Mouse (Mus musculus) adrenal gland, adult 8-10 months (tissue): ENCODE results near the gene Mtss1l. TPM values are rescaled to one million over a fixed set of nuclear protein-coding genes. Genes with fewer than 3 reads are reported as not detected.

Source experiments
- DNase-seq: peaks from one replicate; pipeline ENCODE4 v3.0.0; 2022
- total RNA-seq, 4 experiments: library from RNA; stranded (reverse); gene quantifications; 2 replicates each; pipeline ENCODE4 v1.2.4; 2022

Gene Mtss1l
- total RNA-seq, 4 experiments from 2014 or later: 19.5 to 28.8 (median 25.1) TPM

DNA sequence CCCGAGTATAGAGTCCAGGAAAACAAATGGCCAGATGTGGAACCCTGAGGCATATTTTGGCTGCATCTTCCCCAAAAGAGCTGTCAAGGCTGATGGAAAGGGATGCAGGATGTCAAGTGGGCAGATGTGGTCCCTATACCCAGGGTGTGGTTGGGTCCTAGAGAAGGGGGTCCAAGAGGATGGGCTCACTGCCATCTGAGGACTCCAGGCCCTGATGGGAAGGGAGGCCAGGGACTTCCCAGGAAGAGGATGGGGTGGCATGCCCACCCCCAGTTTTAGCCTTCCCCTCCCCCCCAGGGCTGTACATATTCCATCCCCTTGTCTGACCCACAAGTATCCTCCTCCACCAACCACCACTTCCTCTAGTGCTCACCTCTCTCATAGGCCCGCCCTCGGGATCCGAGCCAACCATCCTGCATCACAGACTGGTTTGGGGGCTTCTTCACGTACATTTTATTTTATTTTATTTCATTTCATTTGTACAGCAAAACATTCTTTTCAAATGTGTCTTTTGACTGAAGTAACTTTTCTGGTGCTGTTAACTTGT, 19.4 kb downstream of the Mtss1l start:
- DNase-seq: no peak

DNA sequence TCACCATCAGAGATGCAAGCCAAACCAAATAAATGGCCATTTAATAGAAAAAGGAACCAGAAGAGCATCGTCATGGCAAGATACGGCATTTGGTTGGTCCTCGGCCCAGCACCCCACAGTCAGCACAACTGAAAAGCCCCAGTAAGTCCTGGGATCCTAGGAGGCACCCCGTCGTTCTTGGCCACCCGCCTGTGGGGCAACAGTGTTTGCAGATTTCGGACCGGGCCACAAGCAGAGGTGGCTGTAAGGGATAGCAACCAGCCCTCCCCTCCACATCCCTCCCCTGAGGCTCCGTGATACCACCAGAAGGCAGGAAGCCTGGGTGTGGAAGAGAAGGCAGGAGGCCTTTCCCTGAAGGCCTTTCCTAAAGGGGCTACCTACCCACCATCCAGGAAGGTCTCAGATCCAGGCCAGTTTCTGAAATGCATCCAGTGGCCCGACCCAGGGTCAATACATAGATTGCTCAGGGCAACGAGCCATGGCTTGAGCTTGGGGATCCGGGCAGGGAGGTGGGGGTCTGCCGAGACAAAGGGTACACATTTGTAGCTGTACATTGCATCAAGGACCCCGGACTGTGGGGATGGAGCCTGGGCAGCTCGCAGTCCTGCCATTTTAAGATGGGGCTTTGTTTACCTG, 20.7 kb downstream of the Mtss1l start:
- DNase-seq: no peak

DNA sequence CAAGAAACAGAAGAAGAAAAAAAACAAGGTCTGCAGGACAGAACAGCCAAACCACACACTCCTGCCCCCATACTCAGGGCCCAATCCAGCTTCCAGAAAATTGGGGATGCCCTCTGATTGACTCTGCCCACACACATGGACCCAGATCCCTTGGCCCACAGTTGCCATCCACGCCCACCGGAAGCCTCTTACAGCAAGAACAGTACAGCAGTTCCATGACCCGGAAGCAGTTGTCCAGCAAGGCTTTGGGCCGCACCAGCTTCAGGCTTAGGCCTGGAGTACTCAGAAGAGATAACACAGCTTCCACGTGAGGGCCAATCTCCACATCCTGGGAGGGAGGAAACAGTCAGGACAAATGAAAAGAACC, 21.2 kb downstream of the Mtss1l start:
- DNase-seq: no peak

DNA sequence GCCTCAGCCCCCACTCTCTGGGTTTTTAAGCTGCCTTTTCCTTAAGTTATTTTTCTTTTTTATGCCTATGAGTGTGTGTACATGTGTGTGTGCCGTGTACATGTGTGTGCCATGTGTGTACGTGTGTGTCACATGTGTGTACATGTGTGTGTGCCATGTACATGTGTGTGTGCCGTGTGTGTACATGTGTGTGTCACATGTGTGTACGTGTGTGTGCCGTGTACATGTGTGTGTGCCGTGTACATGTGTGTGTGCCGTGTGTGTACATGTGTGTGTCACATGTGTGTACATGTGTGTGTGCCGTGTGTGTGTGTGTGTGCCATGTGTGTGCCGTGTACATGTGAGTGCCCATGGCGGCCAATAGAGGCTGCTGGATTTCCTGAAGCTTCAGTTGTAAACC, 23.9 kb downstream of the Mtss1l start:
- DNase-seq: no peak

DNA sequence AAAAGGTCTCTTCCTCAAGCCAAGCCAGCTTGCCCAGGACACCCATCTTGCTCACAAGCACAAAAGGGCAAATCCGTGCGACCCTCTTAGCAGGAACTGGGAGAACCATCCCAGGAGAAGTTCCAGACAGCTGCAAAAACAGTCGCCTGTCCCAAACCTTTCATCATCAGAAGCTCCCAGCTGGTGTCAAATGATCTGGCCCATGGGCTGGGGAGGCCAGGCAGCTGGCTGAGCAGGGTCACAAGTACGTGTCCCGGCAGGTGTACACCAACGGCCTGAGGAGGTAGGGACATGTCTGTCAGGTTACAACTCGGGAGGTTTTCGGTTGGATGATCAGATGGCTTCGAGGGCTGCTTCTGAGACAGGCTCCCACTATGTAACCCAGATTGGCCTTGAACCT, 25.4 kb downstream of the Mtss1l start:
- no peak for DNase-seq

DNA sequence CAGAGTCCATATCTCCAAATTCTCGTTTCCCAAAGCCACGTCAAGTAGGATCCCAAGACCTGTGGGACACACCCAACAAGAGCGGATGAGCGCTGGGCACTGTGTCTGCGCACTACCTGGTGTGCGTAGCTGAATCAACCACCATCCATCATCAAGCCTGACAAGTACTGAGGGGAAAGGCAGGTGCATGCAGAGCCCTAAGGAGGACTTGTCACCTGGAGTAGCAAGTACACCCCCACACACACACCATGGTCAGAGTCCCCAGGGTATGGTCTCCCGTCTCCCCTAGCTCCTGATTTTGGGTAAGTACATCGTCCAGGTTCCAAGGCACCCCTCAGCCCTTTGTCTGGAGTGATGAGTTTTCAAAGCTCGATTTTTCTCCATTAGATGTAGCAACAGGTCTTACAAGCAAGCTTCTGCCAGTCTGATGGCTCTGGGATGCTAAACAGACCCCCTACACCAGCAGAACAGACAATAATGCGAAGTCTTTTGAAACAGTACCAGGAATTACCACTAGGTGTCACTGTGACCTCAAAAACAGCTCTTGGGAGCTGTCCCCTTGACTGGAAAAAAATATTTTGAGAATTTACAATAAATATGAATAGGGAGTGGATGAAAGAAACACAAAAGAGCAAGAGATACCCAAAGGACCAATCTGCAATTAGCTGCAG, 28.4 kb downstream of the Mtss1l start:
- DNase-seq: no peak

DNA sequence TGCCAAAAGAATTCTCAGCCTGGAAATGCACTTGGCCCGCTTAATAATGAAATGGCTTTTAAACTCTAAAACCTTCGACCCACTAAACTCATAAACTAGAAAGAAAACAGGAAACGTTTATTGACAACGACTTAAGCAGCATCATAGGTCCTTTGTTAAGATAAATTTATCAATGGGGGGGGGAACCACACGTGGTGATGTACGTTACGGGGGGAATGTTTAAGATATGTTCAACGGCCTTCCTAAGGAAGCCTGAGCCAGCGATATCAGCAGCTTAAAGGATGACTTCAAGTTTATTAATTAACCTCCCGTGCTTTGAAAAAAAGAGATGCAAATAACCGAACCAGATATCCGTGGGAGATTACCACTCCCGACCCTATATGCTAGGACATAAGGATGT, 29.0 kb downstream of the Mtss1l start:
- DNase-seq: no peak

DNA sequence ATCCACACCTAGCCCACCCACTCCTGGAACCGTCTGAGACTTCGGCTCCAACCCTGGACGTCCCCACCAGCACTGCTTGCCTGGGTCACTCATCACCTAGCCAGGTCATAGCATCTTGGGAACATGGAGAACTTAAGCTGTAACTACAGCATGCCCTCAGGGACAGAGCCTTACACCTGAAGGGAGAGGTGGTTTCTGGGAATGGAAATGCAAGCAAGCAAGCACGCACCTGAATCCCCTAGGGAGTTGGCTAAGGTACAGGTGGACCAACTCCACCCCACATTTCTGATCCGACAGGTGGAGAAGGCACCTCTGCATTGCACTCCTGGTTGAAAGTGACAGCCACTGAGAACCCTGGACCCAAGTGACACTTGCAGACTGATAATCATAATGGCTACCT, 30.2 kb downstream of the Mtss1l start:
- DNase-seq: no peak

DNA sequence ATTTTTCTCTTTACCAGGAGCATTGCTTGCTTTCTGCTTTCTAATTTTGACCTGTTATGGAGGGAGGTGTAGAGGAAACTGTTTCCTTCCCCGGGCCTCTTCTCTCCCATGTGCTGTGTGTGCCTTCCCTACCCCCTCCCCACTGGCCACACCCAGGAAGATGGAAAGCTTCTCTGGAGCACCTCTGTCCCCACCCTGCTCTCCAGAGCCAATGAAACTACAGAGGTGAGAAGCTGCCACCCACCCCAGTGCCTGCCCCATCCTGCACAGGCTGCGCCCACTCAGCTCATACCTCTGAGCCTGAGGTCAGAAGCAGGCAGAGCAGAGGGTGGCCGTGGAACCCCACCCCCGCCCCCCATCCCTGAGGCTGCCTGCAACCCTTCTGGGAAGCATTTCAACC, 33.4 kb downstream of the Mtss1l start:
- DNase-seq: no peak

DNA sequence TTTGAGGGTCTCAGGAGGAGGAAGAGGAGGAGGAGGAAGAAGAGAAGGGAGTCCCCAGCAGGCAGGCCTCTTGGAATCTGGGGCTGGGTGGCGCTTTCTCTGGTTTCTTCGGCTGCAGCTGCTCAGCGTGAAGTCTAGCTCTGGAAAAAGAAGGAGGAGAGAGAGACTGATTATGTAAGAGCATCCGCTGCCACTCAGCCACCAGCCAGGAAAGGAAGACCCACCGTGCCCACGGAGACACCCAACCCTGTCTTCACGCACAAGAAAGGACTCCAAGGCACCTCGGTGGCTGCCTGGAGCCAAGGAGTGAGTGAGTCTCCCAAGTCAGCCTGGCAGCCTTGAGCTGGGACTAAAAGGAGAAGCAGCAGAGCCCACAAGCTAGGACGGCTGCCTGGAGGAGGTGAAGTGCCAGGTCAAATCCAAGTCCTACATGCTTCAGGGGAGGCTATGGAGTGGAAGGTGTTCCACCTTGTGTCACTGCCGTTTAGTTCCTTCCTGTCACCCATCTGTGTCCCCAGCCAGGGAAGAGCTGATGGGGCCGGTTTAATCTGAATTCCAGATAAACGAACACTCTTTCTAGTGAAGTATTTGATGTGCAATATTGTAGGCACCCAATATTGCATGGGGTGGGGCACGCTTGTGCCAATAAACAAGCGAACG, 34.4 kb downstream of the Mtss1l start:
- no peak for DNase-seq

DNA sequence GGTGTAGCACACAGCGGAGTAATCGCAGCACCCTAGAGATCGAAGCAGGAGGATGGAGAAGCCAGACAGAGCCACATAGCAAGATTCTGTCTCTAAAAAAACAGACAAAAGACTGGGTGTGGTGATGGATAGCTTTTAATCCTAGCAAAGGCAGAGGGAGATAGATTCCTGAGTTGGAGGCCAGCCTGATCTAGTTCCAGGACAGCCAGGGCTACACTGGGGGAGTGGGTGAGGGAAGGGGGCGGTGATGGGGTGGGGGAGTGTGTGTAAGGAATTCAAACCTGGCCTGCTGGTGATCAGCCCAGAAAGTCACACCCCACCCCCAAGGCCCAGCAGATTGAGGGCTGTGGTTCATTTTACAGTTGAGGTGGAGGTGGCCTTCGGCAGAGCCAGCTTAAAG, 34.9 kb downstream of the Mtss1l start:
- no peak for DNase-seq

DNA sequence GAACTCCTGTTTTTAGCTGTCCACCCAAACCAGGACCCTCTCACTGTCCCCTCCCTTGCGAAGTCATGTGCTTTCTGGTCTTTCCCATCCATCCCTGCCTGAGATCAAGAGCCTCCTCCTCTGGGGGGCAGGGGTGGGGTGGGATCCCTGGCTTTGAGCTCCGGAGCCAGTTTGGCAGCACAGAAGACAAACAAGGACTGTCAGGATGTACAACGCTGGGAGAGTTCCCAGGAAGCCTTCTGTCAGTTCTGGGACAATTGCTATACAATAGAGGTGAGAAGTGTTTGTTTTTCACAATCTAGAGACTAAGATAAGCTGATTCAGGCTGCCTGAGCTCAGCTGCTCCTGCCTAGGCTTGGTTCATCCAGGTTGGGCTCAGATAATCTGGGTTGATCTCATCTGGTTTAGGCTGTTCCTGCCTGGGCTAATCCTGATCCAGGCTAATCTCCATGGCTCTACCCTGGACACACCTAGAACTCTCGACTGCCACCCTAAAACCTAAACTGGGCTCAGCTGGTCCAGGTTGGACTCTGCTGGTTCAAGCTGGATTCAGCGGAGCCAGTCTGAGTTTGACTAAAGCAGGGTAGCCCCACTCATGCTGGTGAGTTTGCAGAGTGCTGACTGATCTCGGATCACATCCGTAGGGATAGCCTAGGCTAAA, 39.1 kb downstream of the Mtss1l start:
- no peak for DNase-seq

DNA sequence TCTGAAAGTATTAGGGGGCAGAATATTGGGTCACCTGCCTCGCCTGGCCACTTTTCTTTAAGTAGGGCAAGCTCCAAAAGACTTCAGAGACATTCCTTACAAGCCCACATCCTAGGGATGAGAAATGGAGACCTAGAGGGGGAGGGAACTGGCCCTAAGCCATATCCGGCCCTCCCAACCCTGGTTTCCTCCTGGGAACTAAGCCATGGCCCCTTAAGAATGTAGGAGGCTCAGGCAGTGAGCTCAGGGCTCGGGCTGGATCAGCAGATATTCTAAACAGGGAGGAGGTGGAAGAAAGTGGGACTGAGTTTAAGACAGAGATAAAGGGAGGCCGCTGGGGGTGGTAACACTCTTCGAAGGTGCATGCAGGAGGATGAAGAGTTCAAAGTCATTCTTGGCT, 39.9 kb downstream of the Mtss1l start:
- peak; percentile 40 for DNase-seq

DNA sequence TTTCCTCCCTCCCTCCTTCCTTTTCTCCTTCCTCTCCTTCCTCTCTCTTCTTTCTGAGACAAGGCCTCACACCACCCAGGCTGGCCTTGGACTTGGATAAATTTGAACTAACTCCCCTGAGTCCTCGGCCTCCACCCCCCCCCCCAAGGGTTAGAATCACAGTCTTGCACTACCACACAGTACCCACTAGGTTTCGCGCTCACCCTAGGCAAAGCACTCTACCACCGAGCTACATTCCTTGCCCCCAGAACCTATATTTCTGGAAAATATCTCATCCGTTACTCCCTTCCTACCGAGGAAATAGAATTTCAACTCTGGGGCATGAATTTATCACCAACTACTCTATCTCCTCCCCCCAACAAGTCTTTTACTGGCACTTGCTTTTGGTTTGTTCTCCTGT, 40.7 kb downstream of the Mtss1l start:
- DNase-seq: no peak

DNA sequence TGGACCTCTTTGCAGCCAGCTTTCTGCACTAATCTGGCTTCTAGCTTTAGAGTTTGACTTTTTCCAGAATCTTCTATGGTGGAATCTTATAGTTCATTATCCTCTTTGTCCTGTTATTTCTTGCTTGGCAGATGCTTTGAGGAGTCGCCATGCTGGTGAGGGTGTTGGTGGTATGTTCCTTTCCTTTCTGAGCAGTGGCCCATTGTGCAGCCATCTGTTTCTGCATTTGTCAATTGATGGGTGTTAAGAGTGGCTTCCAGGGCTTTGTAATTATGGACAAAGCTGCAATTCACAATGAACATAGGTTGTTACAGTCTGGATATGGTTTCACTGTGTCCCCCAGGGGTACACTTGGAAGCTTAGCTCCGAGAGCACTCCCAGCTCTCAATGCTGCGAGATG, 43.4 kb downstream of the Mtss1l start:
- no peak for DNase-seq

DNA sequence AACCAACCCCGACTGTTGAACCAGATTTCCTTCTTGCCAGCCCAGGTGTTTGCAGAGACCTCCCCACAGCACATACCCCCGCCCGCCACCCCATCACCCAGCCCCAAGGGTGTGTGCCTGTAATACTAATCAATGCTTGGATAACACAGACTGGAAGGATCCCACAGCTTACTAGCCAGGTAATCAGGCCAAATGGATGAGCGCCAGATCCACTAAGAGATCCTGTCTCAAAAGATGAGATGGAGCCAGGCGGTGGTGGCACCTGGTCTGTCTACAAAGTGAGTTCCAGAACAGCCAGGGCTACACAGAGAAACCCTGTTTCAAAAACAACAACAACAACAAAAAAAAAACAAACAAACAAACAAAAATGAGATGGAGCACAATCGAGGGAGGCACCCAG, 46.0 kb downstream of the Mtss1l start:
- no peak for DNase-seq

DNA sequence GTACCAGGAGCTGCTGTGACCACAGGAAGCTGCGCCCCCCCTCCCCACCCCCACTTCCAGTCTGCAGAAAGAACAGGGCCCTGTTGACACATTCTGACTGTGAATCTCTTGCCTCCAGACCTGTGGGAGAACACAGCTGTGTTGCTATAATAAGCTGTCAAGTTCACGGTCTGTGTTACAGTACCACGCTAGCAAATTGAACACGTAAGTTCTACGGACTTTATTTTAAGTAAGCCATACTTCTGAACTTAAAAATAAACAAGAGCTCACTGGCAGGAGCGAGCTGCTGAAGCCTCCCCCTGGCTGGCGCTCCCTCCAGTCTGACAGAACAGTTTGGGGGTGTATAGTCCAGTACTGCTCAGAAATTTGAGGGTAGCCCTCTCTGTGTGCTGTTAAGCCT, 51.2 kb downstream of the Mtss1l start:
- no peak for DNase-seq

DNA sequence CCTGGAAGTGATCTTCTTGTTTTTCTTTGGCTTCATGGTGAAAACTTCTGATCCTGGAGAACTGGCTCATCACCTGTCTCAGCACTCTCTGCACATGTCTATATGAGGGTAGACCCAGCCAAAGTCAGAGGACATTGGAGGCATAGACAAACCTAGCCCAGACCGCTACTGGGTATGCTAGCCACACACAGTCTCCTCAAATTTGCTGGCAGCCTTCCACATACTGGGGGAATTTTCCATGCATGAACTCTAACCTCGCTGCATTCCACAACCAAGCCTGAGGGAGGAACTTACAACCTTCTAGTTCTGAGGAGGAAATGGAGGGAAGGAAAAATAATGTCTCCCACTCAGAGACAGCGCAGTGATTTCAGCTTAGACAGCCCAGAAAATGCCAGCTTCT, 52.8 kb downstream of the Mtss1l start:
- DNase-seq: no peak

DNA sequence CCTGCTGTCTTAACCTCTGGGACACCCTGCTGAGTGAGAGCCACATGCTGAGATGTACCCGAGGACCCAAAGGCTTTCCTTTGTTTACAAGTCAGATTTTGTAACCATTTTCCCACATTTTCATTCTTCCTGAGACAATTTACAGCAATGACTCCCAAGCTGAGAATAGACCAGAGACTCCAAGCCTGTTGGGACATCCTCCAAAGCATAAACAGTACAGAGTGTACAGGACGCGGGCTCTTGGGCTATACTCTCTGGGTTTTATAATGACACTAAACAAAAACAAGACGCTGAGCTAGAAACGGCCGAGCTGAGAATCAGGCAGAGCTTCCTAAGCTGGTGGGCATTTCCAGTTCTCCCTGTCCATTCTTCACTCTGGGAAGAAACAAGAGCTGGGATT, 53.4 kb downstream of the Mtss1l start:
- no peak for DNase-seq

DNA sequence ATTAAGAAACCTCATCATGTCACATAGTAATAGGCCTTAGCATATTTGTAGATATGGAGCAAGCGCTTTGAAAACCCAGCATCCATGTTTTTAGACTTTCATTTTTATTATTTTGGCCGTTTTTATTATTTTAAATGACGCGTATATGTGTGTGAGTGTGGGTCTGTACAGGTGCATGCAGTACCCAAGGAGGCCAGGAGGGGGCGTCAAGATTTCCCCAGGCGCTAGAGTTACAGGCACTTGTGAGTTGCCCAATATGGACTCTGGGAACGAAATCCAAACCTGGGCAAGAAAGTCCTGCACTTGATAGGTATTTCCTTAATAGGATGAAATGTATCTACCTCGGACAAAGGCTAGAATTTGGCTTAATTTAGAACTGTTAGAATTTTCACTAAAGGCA, 54.0 kb downstream of the Mtss1l start:
- DNase-seq: no peak

DNA sequence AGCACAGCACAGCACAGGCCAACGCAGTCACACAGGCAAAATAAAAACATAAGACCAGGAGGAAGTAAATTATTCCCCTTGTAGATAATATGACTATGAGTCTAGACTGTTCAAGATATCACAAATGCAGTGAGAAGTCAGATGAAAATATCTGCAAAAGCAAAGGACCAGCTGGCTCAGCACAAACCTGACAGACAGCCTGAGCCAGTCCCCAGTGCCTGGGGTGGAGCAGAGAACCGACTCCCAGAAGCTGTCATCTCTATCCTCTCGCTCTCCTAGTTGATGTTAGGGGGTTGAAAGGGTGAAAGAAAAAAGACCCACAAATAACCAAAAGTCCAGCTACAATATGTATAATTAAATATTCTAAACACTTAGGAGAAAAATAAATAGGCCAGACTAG, 54.4 kb downstream of the Mtss1l start:
- DNase-seq: no peak

DNA sequence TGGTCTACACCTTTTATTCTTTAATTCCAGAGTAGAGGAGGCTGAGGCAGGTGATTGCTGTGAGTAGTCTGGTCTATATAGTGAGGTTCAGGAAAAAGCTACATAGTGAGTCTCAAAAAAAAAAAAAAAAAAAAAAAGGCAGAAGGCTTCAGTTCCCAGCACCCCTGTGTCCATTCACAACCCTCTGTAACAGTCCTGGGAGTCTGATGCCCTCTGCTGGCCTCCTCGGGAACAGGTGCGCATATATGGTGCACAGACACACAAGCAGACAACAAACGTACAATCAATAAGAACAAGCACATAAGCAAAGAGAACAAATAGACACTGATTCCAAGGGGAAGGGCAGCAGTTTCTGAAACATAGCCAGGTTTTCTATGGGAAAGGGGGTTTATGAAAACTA, 55.1 kb downstream of the Mtss1l start:
- DNase-seq: no peak

DNA sequence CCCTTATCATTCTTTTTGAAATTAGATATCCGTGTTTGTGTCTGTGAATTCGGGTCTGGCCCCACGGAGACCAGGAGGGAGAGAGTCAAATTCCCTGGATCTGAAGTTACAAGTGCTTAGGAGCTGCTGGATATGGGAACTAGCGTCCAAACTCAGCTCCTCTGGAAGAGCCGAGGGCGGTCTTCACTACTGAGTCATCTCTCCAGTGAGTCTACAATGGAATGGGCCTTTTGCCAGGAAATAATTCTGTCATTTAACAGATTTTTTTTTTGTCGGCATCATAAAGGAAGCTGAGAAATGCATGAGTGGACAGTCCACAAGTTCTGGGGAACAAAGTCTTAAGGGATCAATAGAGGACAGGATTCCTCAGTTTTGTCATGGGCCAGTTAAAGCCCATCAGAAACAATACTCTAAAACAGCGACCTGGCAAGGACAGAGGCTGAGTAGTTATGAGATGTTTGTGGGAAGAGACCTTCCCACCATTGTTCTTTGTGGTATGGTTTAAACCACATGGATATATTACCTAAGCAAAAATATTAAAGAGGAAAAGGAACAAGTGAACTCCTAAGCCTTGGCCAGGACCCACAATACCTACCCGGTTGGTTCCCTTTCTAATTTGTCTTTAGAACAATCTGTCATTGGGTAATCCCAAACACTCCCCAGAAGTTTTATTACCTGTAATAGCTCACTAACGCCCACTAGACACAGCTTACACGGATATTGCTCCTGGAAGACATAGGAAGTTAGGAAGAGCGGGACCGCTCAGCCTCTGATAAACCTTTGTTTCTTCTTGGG, 58.8 kb downstream of the Mtss1l start:
- DNase-seq: no peak
